Mouse (Mus musculus): ENCODE results near the gene U2af1l4.

U2af1l4 gene

GRCm38 (mm10) chr7:30563117-30563905, at the start of gene U2af1l4, which contains the start of the genes Gm49396 and Psenen:
Gene U2af1l4, plus strand, starts transcription at chr7:30563301.
Gene Gm49396, plus strand, starts transcription at chr7:30563344.
Gene Psenen, minus strand, starts transcription at chr7:30563627.
- peak; percentile 96 to 98 for DNase-seq

DNA sequence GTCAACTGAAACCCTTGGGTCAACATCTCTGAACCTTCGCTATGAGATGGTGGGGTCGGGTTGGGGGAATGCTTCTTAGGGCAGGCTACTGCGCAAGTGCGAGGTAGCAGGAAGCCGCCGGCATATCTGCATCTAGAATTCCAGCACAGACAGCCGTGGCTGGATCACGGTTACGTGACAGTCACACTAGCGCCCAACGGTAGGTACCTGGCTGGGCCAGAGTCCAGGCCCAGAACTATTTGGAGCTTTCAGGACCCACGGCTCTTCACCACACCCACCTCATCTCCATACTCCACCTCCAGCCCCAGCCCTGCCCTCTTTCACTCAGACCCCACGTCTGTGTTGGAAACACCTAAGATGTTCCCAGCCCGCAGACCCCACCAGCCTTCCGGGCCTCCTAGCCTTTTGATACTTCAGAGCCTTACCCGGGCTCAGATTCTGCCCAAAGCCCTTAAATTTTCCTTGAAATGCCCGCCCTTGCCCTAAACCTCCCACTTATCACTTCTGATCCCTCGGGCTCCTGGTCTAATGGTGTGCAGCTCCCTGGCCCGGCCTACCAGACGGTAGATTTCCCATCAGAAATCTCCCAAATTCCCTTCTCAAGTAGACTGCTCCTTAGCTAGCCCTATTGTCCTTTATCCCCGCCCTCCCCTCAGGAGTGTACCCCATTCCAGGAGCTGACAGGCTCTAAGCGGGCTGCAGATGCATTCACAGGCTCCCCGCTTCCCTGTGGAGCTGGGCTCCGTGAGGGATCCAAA, 47.9 kb upstream of the U2af1l4 start:
- no peak for DNase-seq

GRCm38 (mm10) chr7:30518325-30518724, 44.8 kb upstream of the U2af1l4 start:
- DNase-seq: no peak

- DNase-seq: peak; percentile 42 to 63
These were observed 42.7 kb upstream of the U2af1l4 start for GRCm38 (mm10) chr7:30520396-30520795.

GRCm38 (mm10) chr7:30520856-30521255, 42.2 kb upstream of the U2af1l4 start:
- no peak for DNase-seq

GRCm38 (mm10) chr7:30522871-30523270, 40.2 kb upstream of the U2af1l4 start:
- DNase-seq: peak; percentile 51 to 61

DNA sequence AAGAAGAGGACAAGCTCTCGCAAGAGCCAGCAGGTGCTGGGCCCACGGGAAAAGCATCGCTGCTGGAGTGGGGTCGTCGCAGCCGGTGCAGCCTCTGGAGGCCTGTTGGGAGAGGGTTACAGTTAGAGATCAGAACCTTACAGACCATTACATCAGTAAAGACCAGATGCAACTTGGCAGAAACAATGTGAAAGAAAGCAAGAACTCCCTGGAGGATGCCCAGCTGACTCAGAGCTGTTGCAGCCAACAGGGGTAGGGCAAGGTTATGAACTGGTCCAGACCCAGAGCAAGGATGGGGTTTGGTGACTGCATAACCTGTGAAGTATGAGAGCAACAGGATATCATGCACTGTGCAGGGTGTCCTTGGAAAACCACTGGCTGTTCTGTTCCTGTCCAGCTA, 38.6 kb upstream of the U2af1l4 start:
- DNase-seq: no peak

GRCm38 (mm10) chr7:30525954-30526353, 37.1 kb upstream of the U2af1l4 start:
- peak; percentile 43 to 63 for DNase-seq

DNA sequence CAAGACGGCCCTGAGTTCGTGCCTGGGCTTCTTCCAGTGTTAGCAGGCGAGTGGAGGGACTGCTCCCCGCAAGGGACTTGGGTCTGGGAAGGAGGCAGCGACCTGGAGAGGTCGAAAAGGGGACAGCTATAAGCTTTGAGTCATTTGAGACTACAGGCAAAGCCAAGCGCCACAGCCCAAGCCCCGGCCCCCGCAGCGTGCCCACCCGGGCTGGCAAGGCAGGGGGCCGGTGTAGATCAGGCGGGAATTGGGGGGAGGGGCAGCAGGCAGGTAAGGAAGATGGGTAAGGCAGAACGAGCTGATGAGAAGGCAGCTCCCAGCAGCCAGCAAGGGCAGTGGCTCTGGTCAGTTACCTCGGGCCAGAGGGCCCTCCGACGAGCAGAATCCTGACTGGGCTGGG, 36.7 kb upstream of the U2af1l4 start:
- peak in 1 of 2 experiments; percentile 35 for DNase-seq

DNA sequence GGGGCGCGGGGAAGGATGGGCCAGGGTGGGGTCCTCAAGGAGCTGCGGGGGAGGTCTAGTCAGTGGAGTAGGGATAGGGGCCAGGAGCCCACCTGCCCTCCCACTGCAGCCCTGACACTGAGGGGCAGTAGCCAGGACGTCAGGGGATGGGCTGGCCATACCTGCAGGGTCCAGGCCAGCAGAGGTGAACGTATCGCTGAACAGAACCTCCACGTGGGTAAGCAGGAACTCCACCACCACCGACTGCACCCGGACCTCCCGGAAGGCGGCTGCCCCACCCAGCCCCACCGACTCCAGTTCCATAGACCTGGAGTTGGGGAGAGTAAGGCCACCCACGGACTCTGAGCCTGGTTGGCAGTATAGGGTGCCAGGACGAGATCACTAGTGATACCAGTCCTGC, 36.1 kb upstream of the U2af1l4 start:
- no peak for DNase-seq

- no peak for DNase-seq
These were observed 31.7 kb upstream of the U2af1l4 start for GRCm38 (mm10) chr7:30531291-30531815.

GRCm38 (mm10) chr7:30532931-30533330, 30.2 kb upstream of the U2af1l4 start:
- peak; percentile 64 to 72 for DNase-seq

DNA sequence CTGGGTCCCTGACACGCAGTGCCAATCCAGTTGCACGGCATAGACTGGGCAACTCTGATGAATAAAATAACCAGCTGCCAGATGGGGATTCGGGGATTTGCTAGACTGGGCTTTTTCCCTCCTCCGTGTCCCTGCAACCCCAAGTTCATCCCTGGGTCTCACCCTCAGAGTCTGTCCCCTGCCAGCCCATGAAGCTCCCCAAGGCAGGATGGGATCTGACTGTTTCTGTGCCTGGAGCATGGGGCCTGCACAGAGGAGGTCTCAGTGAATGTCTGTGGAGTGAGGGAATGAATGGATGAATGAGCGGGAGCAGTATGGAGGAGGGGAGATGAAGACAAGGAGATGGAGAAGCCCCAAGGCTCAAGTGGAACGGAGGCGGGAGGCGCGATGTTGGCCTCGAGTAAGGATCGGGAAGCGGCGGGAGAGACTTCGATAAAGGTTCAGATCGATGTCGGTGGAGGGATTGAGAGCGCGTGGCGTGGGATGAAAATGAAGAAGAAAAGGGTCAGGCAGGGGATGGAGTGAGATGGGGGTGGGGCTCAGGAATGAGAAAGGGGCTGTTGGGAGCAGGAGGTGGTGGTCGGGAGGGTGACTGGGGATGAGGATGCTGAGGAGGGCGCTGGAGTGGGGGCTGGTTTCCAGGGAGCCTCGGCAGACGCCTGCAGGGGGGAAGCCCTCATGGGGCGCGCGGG, 29.0 kb upstream of the U2af1l4 start:
- DNase-seq: no peak

DNA sequence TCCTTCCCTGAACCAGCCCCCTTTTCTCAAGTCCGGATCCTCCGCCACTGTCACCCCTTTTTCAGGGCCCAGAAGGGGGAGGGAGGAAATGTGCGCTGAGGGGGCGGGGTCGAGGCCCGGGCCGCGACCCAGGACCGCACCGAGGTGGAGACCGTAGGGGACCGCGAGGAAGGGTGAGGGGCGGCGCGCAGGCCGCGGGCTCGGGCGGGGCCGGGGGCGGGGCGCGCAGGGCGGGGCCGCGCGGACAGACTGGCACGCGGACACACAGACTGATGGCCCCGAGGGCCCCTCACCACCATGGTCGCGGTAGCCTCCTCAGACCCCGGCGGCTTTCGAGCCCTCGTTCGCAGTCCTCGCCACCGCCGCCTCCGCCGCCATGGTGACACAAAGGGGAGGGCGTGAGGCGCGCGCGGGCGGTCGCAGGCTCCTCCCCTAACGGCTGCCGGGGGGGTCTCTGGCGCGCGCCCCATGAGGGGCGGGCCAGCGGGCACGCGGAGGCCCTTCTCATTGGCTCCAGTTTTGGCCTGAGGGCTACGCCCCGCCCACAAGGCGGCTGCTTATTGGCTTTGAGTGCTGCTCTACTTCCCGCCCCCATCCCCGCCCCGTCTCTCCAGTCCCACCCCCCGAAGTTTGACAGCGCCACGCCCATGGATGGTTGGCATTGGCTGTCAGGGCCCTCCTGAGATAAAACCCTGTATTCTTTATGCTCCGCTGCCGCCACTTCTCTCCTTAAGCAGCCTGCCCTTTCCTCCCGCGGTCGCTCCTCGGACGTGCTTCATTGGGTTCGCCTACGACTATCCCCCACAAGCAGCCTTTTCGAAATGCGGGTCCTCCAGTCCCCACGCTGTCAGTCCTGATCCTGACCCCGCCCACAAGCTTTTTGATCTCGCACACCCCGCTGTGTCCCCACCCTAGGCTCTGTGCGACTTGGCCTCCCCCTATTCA, 28.2 kb upstream of the U2af1l4 start, which contains the start of gene Arhgap33:
TSS of gene Arhgap33 (minus strand) at position 428 of the 945 bp plus-strand sequence.
- peak; percentile 97 to 98 for DNase-seq

DNA sequence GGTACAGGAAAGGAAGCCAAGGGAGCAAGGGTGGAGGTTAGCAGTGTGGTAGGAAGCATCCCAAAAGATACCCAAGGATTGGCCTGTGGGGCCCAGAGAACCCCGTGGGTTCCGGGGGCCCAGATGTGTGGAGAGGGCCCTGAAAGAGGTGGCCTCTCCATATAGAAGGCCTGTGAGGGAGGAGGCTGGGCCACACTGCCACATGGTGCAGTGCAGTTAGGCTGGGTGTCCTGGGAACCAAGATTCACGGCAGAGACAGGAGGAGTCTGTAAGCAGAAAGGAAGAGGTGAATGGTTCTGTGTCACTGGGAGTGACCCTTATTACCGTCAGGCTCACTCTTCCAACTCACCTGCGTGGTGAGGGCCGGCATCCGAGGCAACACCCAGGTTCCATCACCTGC, 22.5 kb upstream of the U2af1l4 start:
- DNase-seq: no peak

- no peak for DNase-seq
These were observed 18.8 kb upstream of the U2af1l4 start for GRCm38 (mm10) chr7:30544327-30544726.

- DNase-seq: no peak
These were observed 13.2 kb upstream of the U2af1l4 start for GRCm38 (mm10) chr7:30549880-30550279.

- no peak for DNase-seq
These were observed 12.5 kb upstream of the U2af1l4 start for GRCm38 (mm10) chr7:30550603-30551002.

DNA sequence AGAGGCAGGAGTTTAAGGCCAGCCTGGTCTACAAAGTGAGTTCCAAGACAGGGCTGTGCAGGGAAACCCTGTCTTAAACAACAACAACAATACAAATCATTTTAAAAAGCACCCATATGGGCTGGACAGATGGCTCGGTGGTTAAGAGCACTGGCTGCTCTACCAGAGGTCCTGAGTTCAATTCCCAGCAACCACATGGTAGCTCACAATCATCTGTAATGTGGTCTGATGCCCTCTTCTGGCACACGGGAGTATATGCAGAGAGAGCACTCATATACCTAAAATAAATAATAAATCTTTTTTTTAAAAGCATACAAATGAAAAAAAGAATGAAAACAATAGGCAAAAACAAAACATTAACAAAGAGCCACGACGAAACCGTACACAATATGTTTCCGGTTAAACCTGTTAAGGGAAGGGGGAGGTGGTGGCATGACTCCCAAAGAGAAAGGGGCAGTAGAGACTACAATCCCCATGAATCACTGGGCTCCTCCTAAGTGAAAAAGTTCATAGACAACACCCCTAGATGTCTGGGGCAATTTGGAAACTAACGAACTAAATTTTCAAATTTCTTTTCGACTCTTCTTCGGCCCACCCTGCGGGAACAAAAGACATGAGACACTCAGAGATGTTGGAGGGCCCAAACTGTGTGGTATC, 11.5 kb upstream of the U2af1l4 start:
- DNase-seq: no peak

DNA sequence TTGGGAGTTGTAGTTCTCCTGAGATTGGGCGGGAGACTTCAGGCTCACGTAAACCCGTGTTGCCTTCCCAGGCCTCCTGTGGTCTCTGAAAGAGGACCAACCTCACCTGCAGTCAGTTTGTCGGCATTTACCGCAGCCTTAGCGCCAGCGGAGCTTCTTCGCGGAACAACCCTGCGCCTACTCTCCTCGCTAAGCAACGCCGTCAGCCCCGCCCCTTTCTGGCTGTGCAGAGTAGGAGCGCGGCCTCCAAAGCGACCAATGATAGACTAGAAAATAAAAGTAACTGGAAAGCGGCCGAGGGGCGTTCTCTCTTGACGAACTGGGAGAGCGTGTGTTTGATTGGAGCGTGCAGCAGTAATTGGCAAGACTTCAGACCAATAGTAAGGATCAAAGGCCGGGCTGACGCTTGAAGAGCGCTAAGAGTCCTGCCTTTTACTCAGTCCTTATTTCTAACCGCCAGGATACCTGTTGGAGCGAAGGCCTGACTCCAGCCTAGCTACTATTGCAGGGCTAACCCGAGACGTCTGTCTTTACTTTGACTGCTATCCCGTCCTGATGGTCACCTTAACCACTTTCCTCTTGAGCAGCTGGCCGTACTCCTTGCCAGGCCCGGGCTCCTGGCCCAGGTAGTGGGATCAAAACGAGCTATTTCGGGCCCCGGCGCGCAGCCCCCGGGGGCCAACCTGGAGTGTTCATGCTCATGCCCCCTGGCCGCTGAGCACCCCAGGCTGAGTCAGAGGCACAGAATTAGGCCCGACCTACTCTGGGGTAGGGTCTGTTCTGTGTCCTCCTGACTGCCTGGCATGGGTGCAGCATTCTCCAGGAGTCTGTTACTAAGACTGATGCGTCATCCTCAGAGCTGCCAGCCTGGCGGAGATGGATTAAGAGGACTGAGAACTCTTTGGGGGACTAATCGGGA, 10.7 kb upstream of the U2af1l4 start, which contains the start of the genes Hspb6 and Proser3:
TSS of gene Hspb6 (plus strand) at position 77 of the 919 bp plus-strand sequence.
TSS of gene Proser3 (minus strand) at position 198 of the 919 bp plus-strand sequence.
- peak; percentile 97 to 98 for DNase-seq

All from kidney, postnatal 4 days (tissue).